Mouse (Mus musculus): ENCODE results near the gene Cutc.

Gene Cutc

GRCm38 (mm10) chr19:43752489-43753225, at the start of gene Cutc, which contains the start of gene Cox15:
Cutc (plus strand) TSS chr19:43752996.
Cox15 (minus strand) TSS chr19:43753000.
- DNase-seq (ENCODE audit: extremely low read depth, low read depth, low spot score), result peak; percentile 40

DNA sequence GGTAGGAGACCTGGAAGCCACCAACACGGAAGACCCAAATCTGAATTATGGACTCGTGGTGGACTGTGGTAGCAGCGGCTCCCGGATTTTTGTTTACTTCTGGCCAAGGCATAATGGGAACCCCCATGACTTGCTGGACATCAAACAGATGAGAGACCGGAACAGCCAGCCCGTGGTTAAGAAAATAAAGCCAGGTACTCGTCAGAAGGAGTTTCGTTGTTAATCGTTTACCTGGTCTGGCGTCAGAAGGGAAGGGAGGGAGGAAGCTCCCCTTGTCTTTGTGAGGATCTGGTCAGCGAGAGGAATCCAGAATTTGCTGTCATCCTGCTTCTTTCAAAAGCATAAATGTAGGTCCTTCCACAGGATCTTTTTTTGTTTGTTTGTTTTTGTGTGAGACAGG, 48.6 kb upstream of the Cutc start:
- no peak for DNase-seq (ENCODE audit: extremely low read depth, low read depth, low spot score)

GRCm38 (mm10) chr19:43704787-43705497, 47.9 kb upstream of the Cutc start:
- no peak for DNase-seq (ENCODE audit: extremely low read depth, low read depth, low spot score)

DNA sequence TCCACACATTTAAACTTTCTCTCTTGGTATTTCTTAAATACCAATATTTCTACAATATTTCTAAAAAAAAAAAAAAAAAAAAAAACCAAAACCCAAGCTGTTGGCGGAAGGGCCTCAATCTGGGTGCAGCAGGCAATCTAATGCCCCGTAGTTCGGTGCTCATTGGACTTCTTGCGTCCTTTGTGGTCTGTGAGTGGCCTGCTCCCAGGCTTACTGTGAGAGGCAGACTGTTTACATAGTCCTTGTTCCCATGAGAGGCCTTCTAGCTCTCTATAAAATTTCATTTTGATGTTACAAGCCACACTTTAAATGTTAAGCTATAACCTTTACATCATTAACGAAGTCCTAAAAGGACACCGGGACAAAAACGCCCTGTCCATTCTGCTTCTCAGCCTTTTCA, 44.6 kb upstream of the Cutc start:
- DNase-seq (ENCODE audit: extremely low read depth, low read depth, low spot score), result no peak

GRCm38 (mm10) chr19:43709317-43709716, 43.5 kb upstream of the Cutc start:
- no peak for DNase-seq (ENCODE audit: extremely low read depth, low read depth, low spot score)

DNA sequence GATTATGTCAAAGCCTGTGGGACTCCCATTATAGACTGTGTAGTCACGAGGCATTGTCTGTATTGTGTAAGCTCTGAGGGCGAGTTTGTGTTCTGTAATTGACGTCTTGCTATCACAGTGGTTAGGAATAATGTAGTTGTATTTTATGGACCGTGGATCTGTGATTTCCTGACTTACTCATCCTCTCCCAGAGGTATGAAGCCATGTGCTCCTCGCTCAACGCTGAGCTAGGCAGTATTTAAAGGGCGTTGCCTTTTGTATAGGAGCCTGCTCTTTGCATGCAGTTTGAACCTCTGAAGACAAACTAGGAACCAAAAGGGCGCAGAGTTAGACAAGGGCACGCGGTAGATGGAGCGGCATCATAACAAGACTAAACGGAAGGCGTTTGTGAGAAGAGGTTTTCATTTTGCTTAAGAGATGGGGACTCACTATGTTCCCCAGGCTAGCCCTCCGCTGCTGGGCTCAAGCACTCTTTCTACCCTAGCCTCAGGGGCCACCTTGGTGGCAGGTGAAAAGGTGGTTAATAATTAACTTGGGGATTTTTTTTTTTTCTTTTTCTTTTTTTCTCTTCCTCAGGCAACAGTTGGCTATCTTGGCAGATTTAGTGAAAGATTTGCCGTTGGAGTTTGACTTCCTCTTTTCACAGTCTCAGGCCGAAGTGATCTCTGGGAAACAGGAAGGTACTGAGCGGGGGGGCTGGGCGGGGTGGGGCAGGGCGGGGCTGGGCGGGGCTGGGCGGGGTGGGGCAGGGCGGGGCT, 41.5 kb upstream of the Cutc start:
- DNase-seq (ENCODE audit: extremely low read depth, low read depth, low spot score), result no peak

- DNase-seq (ENCODE audit: extremely low read depth, low read depth, low spot score), result no peak
These were observed 40.8 kb upstream of the Cutc start for GRCm38 (mm10) chr19:43711971-43712370.

DNA sequence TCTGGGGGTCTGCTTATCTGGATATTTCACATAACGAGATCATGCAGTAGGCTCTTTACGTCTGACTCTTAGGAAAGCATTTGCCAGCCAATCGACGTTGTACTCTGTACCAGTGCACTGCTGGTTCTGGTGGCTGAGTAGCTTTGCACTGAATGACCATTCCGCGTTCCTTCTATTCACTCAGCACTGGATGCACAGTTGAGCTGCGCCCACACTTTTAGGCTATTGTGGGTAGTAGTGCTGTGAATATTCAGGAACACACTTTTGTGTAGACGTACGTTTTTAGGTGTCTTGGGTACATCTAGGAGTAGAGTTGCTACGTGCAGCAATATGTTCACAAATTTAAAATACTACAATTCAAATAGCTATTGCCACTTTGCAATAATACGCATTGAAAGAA, 32.7 kb upstream of the Cutc start:
- DNase-seq (ENCODE audit: extremely low read depth, low read depth, low spot score), result no peak

- no peak for DNase-seq (ENCODE audit: extremely low read depth, low read depth, low spot score)
These were observed 29.9 kb upstream of the Cutc start for GRCm38 (mm10) chr19:43722891-43723290.

DNA sequence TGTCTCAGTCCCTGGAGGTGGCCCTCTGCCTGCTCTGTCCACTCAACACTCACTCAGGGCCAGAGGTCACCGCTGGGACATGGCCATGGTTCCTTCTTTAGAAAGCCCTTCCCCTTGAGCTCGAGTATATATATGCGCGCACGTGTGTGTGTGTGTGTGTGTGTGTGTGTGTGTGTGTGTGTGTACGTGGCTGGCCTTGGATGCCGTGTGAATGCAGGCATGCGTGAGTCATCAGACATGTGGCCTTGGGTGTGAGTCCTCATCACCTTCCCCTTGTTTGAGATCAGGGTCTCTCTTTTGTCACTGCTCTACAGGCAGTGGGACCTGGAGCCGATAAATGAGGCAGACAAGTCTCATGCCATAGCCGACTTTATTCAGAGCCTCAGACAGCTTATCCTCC, 29.3 kb upstream of the Cutc start:
- DNase-seq (ENCODE audit: extremely low read depth, low read depth, low spot score), result no peak

- no peak for DNase-seq (ENCODE audit: extremely low read depth, low read depth, low spot score)
These were observed 28.6 kb upstream of the Cutc start for GRCm38 (mm10) chr19:43724194-43724593.

DNA sequence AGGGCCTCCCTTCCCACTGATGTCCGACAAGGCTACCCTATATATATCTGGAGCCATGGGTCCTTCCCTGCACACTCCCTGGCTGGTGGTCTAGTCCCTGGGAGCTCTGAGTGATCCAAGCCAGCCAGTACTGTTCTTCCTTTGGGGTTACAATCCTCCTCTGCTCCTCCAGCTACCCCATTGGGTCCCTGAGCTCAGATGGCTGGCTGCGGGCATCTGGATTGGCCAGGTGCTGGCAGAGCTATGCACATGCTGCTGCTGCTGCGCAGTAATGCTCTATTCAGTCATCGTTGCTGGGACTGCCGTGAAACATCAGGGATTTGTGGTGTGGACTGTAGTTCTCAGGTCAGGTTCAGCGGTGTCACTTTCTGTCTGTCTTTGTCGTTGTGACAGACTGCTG, 28.0 kb upstream of the Cutc start:
- no peak for DNase-seq (ENCODE audit: extremely low read depth, low read depth, low spot score)

GRCm38 (mm10) chr19:43726510-43727146, 26.2 kb upstream of the Cutc start:
- DNase-seq (ENCODE audit: extremely low read depth, low read depth, low spot score), result no peak

- DNase-seq (ENCODE audit: extremely low read depth, low read depth, low spot score), result no peak
These were observed 23.3 kb upstream of the Cutc start for GRCm38 (mm10) chr19:43729296-43730036.

DNA sequence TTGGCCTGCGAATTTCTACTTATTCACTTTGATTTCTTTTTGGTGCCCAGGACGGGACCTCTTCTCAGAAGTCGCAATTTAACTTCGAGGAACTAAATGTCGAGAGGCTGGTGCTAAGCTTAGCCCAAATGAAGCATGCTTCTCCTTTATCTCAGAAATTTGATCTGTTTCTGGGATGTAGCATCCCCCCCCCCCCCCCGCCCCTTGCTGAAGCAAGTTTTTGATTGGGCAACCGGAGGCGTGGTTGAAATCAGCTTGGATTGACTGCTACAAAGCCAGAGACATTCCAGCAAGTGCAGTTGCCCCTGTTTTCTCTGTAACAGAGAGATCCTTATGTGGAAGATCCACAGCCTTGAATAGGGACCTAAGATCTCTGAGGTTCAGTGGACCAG, 22.8 kb upstream of the Cutc start:
- DNase-seq (ENCODE audit: extremely low read depth, low read depth, low spot score), result no peak

DNA sequence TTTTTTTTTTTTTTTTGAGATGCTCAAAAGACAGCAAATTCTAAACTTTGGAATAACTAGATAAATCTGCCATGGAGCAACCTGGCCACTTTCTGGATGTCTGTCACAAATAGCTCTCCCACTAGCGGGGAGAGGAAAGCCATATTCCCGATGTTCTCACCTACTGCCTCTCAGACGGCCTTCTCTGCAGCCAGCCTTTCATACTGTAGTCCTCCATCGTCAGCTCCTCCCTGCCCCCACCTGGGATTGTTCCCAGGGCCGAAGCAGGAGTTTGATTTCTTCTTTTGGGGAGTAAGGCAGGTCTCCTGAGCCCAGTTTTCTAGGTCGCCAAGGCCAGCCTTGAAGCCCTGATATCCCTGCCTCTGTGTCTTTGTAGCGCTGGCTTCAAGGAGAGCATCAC, 21.6 kb upstream of the Cutc start:
- no peak for DNase-seq (ENCODE audit: extremely low read depth, low read depth, low spot score)

GRCm38 (mm10) chr19:43738409-43738808, 14.4 kb upstream of the Cutc start:
- DNase-seq (ENCODE audit: extremely low read depth, low read depth, low spot score), result no peak

GRCm38 (mm10) chr19:43743401-43743800, 9.4 kb upstream of the Cutc start:
- no peak for DNase-seq (ENCODE audit: extremely low read depth, low read depth, low spot score)

DNA sequence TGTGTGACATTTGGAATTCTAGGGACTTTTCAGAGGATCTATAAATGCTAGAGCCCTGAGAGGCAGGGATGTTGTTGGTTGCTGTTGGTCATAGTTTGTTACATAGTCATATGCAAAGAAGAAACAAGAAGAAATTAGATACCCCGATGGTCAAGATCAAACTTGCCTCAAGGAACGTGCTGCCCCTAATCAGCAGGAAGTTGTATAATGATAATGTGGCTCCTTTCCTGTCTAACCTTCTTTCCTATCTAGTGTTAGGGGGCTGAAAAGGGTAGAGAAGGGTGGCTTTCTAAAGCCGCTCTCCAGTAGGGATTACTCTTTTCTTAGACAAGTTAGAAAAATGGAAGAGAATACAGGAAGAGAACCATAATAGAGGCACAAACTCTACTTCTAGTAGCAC, 7.1 kb upstream of the Cutc start:
- no peak for DNase-seq (ENCODE audit: extremely low read depth, low read depth, low spot score)

DNA sequence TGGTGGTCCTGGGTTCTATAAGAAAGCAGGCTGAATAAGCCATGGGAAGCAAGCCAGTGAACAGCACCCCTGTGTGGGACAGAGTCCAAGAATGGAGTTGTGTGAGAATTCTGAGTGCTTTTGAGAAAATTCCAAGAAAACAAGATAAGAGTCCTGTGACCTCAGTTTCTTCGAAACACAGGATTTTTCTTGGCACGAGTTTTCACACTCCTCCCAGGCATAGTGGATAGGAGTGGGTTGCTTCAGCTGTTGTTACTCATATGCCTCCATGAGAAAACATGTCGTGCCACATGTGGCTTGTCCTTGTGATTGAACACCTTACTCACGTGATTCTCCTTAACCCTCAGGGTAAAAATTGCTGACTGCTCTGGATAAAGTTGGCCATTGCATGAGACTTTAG, 4.9 kb upstream of the Cutc start:
- no peak for DNase-seq (ENCODE audit: extremely low read depth, low read depth, low spot score)

- no peak for DNase-seq (ENCODE audit: extremely low read depth, low read depth, low spot score)
These were observed 2.8 kb upstream of the Cutc start for GRCm38 (mm10) chr19:43750008-43750407.
